Mouse (Mus musculus) G1E (cell line): ENCODE data around the gene Auts2. TPM values are rescaled to one million over a fixed set of nuclear protein-coding genes. Genes with fewer than 3 reads are reported as not detected.

ENCODE experiments used
- ATAC-seq: 2 replicates; pipeline ENCODE4 v1.8.0; 2016; ENCODE audit warnings: mild to moderate bottlenecking; ENCODE audit not compliant: insufficient number of reproducible peaks, poor library complexity, low FRiP score, severe bottlenecking; ENCODE audit errors: extremely low read depth
- DNase-seq: peaks from one replicate; pipeline ENCODE4 v3.0.0; 2012; ENCODE audit warnings: low spot score
- H3K27me3 ChIP-seq: 2 replicates; pipeline ENCODE4 v1.6.1; 2012; ENCODE audit warnings: mild to moderate bottlenecking, low read length, inconsistent platforms; ENCODE audit not compliant: insufficient read depth
- H3K36me3 ChIP-seq: replicated peaks from 2 replicates; pipeline ENCODE3; 2012; ENCODE audit warnings: mild to moderate bottlenecking, inconsistent platforms
- H3K4me1 ChIP-seq: 2 replicates; pipeline ENCODE4 v1.6.1; 2012; ENCODE audit warnings: low read depth, low read length, inconsistent platforms, mixed read lengths; ENCODE audit not compliant: insufficient read depth
- H3K4me3 ChIP-seq: 2 replicates; pipeline ENCODE4 v1.5.1; 2012; ENCODE audit warnings: low read depth, mild to moderate bottlenecking, inconsistent platforms, low read length, moderate library complexity, mixed read lengths
- H3K9me3 ChIP-seq: replicated peaks from 2 replicates; pipeline ENCODE4 v1.6.1; 2012; ENCODE audit warnings: inconsistent platforms
- CTCF ChIP-seq: IDR thresholded peaks from 2 replicates; pipeline ENCODE4 v1.5.1; 2012; ENCODE audit warnings: low read depth, low read length, inconsistent platforms, mixed read lengths
- GATA1 ChIP-seq: IDR thresholded peaks from 2 replicates; pipeline ENCODE4 v1.6.1; 2012; ENCODE audit warnings: borderline replicate concordance, low read length, inconsistent platforms, mixed read lengths
- GATA2 ChIP-seq: IDR thresholded peaks from 2 replicates; pipeline ENCODE4 v1.6.1; 2012; ENCODE audit warnings: low read depth, low read length, inconsistent platforms, borderline replicate concordance
- POLR2AphosphoS5 ChIP-seq: IDR thresholded peaks from 2 replicates; pipeline ENCODE4 v1.6.1; 2012; ENCODE audit warnings: low read depth, low read length, inconsistent platforms; ENCODE audit not compliant: insufficient replicate concordance
- TAL1 ChIP-seq: conservative IDR thresholded peaks from 2 replicates; pipeline ENCODE4 v1.6.1; 2012; ENCODE audit warnings: low read depth, low read length, inconsistent platforms, mixed read lengths
- polyA plus RNA-seq: library from polyadenylated mRNA; stranded (reverse); fragments of >175 nt; gene quantifications from 2 replicates; pipeline ENCODE4 v1.2.3, GENCODE M21; 2012
- total RNA-seq, 2 experiments: library from RNA; stranded (forward) in 1 of 2; stranded (reverse) in 1 of 2; fragments of 200-1000 nt in 1 of 2; fragments of >200 nt in 1 of 2; fragmentation: Nextera tagmentation in 1 of 2; gene quantifications; 2 replicates each; pipeline ENCODE4 v1.2.3; 2014 to 2017

The Auts2 gene
- total and polyA plus RNA-seq, 3 experiments, result 0.09 to 1.3 (median 0.90) TPM

GRCm38 (mm10) chr5:132466427-132467363 lies 76.4 kb downstream of the Auts2 start:
- Histone ChIP-seq H3K36me3 (no peaks in the 10 kb centered on the region), H3K4me1 (peaks cover 10% of the 10 kb centered on the region), H3K27me3 (no peaks in the 10 kb centered on the region), H3K9me3 (0 out of 2 replicates have a peak, but pooled peaks cover 2% of the 10 kb centered on the region), H3K4me3 (no peak overlapping the region)
- ATAC-seq, result peak; percentile 81
- peak; percentile 21; the same call in 1 of the 2 replicates for TF ChIP-seq TAL1
- no peak for TF ChIP-seq CTCF
- no peak for DNase-seq

GRCm38 (mm10) chr5:132462560-132462959 lies 80.6 kb downstream of the Auts2 start:
- no peak for ATAC-seq
- Histone ChIP-seq H3K4me1 (peaks cover 10% of the 10 kb centered on the region), H3K4me3 (no peak overlapping the region), H3K36me3 (no peaks in the 10 kb centered on the region), H3K27me3 (no peaks in the 10 kb centered on the region), H3K9me3 (no peaks in the 10 kb centered on the region)
- no peak for TF ChIP-seq CTCF
- no peak for TF ChIP-seq GATA2
- no peak for TF ChIP-seq POLR2AphosphoS5
- TF ChIP-seq TAL1, result no peak
- TF ChIP-seq GATA1, result no peak
- no peak for DNase-seq

- no peak for TF ChIP-seq CTCF
- no peak for TF ChIP-seq GATA2
- no peak for TF ChIP-seq TAL1
- Histone ChIP-seq H3K4me1 (no peaks in the 10 kb centered on the region), H3K4me3 (no peak overlapping the region), H3K9me3 (no peaks in the 10 kb centered on the region), H3K36me3 (no peaks in the 10 kb centered on the region), H3K27me3 (no peaks in the 10 kb centered on the region)
- no peak for DNase-seq
- ATAC-seq, result no peak
Measured at GRCm38 (mm10) chr5:132458498-132458897, 84.6 kb downstream of the Auts2 start.

GRCm38 (mm10) chr5:132452381-132452780 lies 90.8 kb downstream of the Auts2 start:
- Histone ChIP-seq H3K9me3 (no peaks in the 10 kb centered on the region), H3K27me3 (0 out of 2 replicates have a peak, but pooled peaks cover 4% of the 10 kb centered on the region), H3K4me1 (no peaks in the 10 kb centered on the region), H3K36me3 (no peaks in the 10 kb centered on the region), H3K4me3 (no peak overlapping the region)
- DNase-seq (no peak), ATAC-seq (no peak)
- TF ChIP-seq POLR2AphosphoS5, result no peak
- no peak for TF ChIP-seq GATA1
- no peak for TF ChIP-seq TAL1
- no peak for TF ChIP-seq CTCF
- TF ChIP-seq GATA2, result no peak

GRCm38 (mm10) chr5:132450071-132450470 lies 93.1 kb downstream of the Auts2 start:
- Histone ChIP-seq H3K4me1 (no peaks in the 10 kb centered on the region), H3K9me3 (no peaks in the 10 kb centered on the region), H3K36me3 (no peaks in the 10 kb centered on the region), H3K4me3 (no peak overlapping the region), H3K27me3 (0 out of 2 replicates have a peak, but pooled peaks cover 4% of the 10 kb centered on the region)
- DNase-seq (no peak), ATAC-seq (no peak)
- no peak for TF ChIP-seq GATA2
- no peak for TF ChIP-seq CTCF
- no peak for TF ChIP-seq TAL1
- no peak for TF ChIP-seq GATA1
- TF ChIP-seq POLR2AphosphoS5, result no peak

GRCm38 (mm10) chr5:132448401-132449066 lies 94.6 kb downstream of the Auts2 start:
- DNase-seq (no peak), ATAC-seq (no peak)
- no peaks in the 10 kb centered on the region for H3K4me1 ChIP-seq
- no peaks in the 10 kb centered on the region for H3K36me3 ChIP-seq
- TF ChIP-seq GATA1, result no peak
- TF ChIP-seq POLR2AphosphoS5, result no peak
- no peak for TF ChIP-seq CTCF
- no peak for TF ChIP-seq TAL1
- TF ChIP-seq GATA2, result no peak
- H3K4me3 ChIP-seq, result no peak overlapping the region
- H3K9me3 ChIP-seq, result no peaks in the 10 kb centered on the region
- H3K27me3 ChIP-seq, result peaks cover 9% of the 10 kb centered on the region; the same call in 1 of the 2 replicates
